Comparison of ENCODE assay signal across 3 mouse cellular contexts in genomic region chr17:65532381-65532780, GRCm38 (mm10). TPM values are rescaled to one million over a fixed set of nuclear protein-coding genes. Genes with fewer than 3 reads are reported as not detected.
"Had no signal": no experiment of that assay in that cellular context is flagged by ENCODE, and none has a peak within 500 bp of the region (broad histone marks: within the 10 kb centered on the region; RNA-seq: fewer than 3 reads in every experiment).

No protein-coding gene starts in this region.

RNA-seq across cellular contexts. Expression of gene Tmem232, which starts 8.2 kb away (rescaled TPM):
- total RNA-seq: common myeloid progenitor, adult 5-6 weeks; granulocyte monocyte progenitor cell, adult 5-6 weeks; heart, adult 2 months had no signal
